Mouse (Mus musculus) embryonic facial prominence, embryonic 10.5 days (tissue): ENCODE results near the gene Stim1. TPM values are rescaled to one million over a fixed set of nuclear protein-coding genes. Genes with fewer than 3 reads are reported as not detected.
A peak's percentile ranks its signal among the peaks of the same experiment; 100 is the strongest.

ENCODE experiments used
- DNase-seq: peaks from one replicate; pipeline ENCODE4 v3.0.0-alpha.2; 2017; ENCODE audit warnings: low spot score
- H3K27ac ChIP-seq: fragments of 300-500 bp; sonication (generic); replicated peaks from 2 replicates; pipeline ENCODE4 v1.5.1; 2016; ENCODE audit warnings: mild to moderate bottlenecking
- H3K27me3 ChIP-seq: fragments of 300-500 bp; sonication (generic); replicated peaks from 2 replicates; pipeline ENCODE4 v1.6.1; 2016; ENCODE audit warnings: low read depth, mild to moderate bottlenecking; ENCODE audit not compliant: poor library complexity, severe bottlenecking
- H3K36me3 ChIP-seq: fragments of 300-500 bp; sonication (generic); replicated peaks from 2 replicates; pipeline ENCODE4 v1.6.1; 2016; ENCODE audit warnings: mild to moderate bottlenecking, moderate library complexity
- H3K4me1 ChIP-seq: fragments of 300-500 bp; sonication (generic); 2 replicates; pipeline ENCODE4 v1.6.1; 2016
- H3K4me3 ChIP-seq: fragments of 300-500 bp; sonication (generic); 2 replicates; pipeline ENCODE4 v1.5.1; 2016; ENCODE audit warnings: mild to moderate bottlenecking, moderate library complexity
- H3K9me3 ChIP-seq: fragments of 300-500 bp; sonication (generic); 2 replicates; pipeline ENCODE4 v1.6.1; 2016; ENCODE audit warnings: mild to moderate bottlenecking
- WGBS: fragments of 180-500 bp; shearing (Covaris S2); methylation state at CpG from one replicate; pipeline ENCODE4 v1.1.7; 2016; 5-methylcytosine and 5-hydroxymethylcytosine counted together
- polyA plus RNA-seq: library from polyadenylated mRNA; unstranded; fragments of >200 nt; fragmentation: Nextera tagmentation; extraction: Ambion mirVana; gene quantifications from 2 replicates; pipeline ENCODE4 v1.2.1, GENCODE M21; 2016

Gene Stim1
- polyA plus RNA-seq, 1 experiment from 2014 or later: 14.6 TPM

GRCm38 (mm10) chr7:102242371-102242770 is 25.2 kb upstream of the Stim1 start:
- Histone ChIP-seq H3K36me3 (peaks cover 65% of the 10 kb centered on the region), H3K9me3 (no peaks in the 10 kb centered on the region), H3K27me3 (no peaks in the 10 kb centered on the region), H3K4me3 (no peak overlapping the region), H3K4me1 (peaks cover 35% of the 10 kb centered on the region), H3K27ac (no peak overlapping the region)
- 89% methylated on average over 5 of the region's 5 CpGs for WGBS
- DNase-seq: no peak

- H3K36me3 ChIP-seq: peaks cover 59% of the 10 kb centered on the region
- no peak overlapping the region for H3K27ac ChIP-seq
- H3K9me3 ChIP-seq: no peaks in the 10 kb centered on the region
- H3K27me3 ChIP-seq: no peaks in the 10 kb centered on the region
- peaks cover 40% of the 10 kb centered on the region for H3K4me1 ChIP-seq
- WGBS: 93% methylated on average over 3 of the region's 3 CpGs
- H3K4me3 ChIP-seq: no peak overlapping the region
- no peak for DNase-seq
These were observed 24.7 kb upstream of the Stim1 start for GRCm38 (mm10) chr7:102242917-102243316.

- no peak overlapping the region for H3K4me3 ChIP-seq
- H3K4me1 ChIP-seq: peaks cover 50% of the 10 kb centered on the region
- H3K27me3 ChIP-seq: no peaks in the 10 kb centered on the region
- H3K36me3 ChIP-seq: peaks cover 50% of the 10 kb centered on the region
- no peak overlapping the region for H3K27ac ChIP-seq
- DNase-seq: no peak
- 70% methylated on average over 2 of the region's 2 CpGs for WGBS
- no peaks in the 10 kb centered on the region for H3K9me3 ChIP-seq
These were observed 23.7 kb upstream of the Stim1 start for GRCm38 (mm10) chr7:102243870-102244269.

GRCm38 (mm10) chr7:102244782-102245535 is 22.6 kb upstream of the Stim1 start:
- WGBS: 86% methylated on average over 3 of the region's 3 CpGs
- DNase-seq: no peak
- Histone ChIP-seq H3K9me3 (no peaks in the 10 kb centered on the region), H3K4me1 (peaks cover 58% of the 10 kb centered on the region), H3K4me3 (no peak overlapping the region), H3K36me3 (peaks cover 39% of the 10 kb centered on the region), H3K27ac (no peak overlapping the region), H3K27me3 (no peaks in the 10 kb centered on the region)

GRCm38 (mm10) chr7:102245775-102246174 is 21.8 kb upstream of the Stim1 start:
- Histone ChIP-seq H3K27ac (peak overlapping the region; percentile 25; the same call in 1 of the 2 replicates), H3K27me3 (no peaks in the 10 kb centered on the region), H3K36me3 (peaks cover 31% of the 10 kb centered on the region), H3K9me3 (no peaks in the 10 kb centered on the region), H3K4me1 (peaks cover 62% of the 10 kb centered on the region), H3K4me3 (peak overlapping the region; percentile 12; the same call in 1 of the 2 replicates)
- 3% methylated on average over 1 of the region's 1 CpGs for WGBS
- peak; percentile 25 for DNase-seq

- WGBS: 51% methylated on average over 6 of the region's 6 CpGs
- Histone ChIP-seq H3K9me3 (no peaks in the 10 kb centered on the region), H3K4me1 (peaks cover 67% of the 10 kb centered on the region), H3K4me3 (peak overlapping the region; percentile 12; the same call in 1 of the 2 replicates), H3K27me3 (no peaks in the 10 kb centered on the region), H3K36me3 (peaks cover 26% of the 10 kb centered on the region), H3K27ac (peak overlapping the region; percentile 51; the same call in 1 of the 2 replicates)
- no peak for DNase-seq
These were observed 21.3 kb upstream of the Stim1 start for GRCm38 (mm10) chr7:102246265-102246664.

GRCm38 (mm10) chr7:102246956-102247797 is 20.4 kb upstream of the Stim1 start:
- H3K9me3 ChIP-seq: no peaks in the 10 kb centered on the region
- H3K4me3 ChIP-seq: peak overlapping the region; percentile 76
- peaks cover 17% of the 10 kb centered on the region for H3K36me3 ChIP-seq
- H3K27me3 ChIP-seq: no peaks in the 10 kb centered on the region
- WGBS: 40% methylated on average over 12 of the region's 12 CpGs
- H3K4me1 ChIP-seq: peaks cover 67% of the 10 kb centered on the region
- H3K27ac ChIP-seq: peak overlapping the region; percentile 51
- DNase-seq: no peak

GRCm38 (mm10) chr7:102248691-102249404 is 18.8 kb upstream of the Stim1 start:
- DNase-seq: no peak
- WGBS: 32% methylated on average over 16 of the region's 16 CpGs
- Histone ChIP-seq H3K27ac (peak overlapping the region; percentile 96), H3K27me3 (no peaks in the 10 kb centered on the region), H3K9me3 (no peaks in the 10 kb centered on the region), H3K4me3 (peak overlapping the region; percentile 76), H3K4me1 (peaks cover 66% of the 10 kb centered on the region), H3K36me3 (peaks cover 7% of the 10 kb centered on the region)

- H3K4me3 ChIP-seq: peak overlapping the region; percentile 76
- H3K36me3 ChIP-seq: peaks cover 2% of the 10 kb centered on the region; the same call in 1 of the 2 replicates
- under 1% methylated on average over 23 of the region's 23 CpGs for WGBS
- H3K27ac ChIP-seq: peak overlapping the region; percentile 96
- peak; percentile 75 for DNase-seq
- H3K27me3 ChIP-seq: no peaks in the 10 kb centered on the region
- peaks cover 61% of the 10 kb centered on the region for H3K4me1 ChIP-seq
- H3K9me3 ChIP-seq: no peaks in the 10 kb centered on the region
These were observed 18.1 kb upstream of the Stim1 start for GRCm38 (mm10) chr7:102249531-102249895.

- Histone ChIP-seq H3K4me1 (peaks cover 57% of the 10 kb centered on the region), H3K4me3 (peak overlapping the region; percentile 76), H3K27me3 (no peaks in the 10 kb centered on the region), H3K27ac (peak overlapping the region; percentile 96), H3K36me3 (no peaks in the 10 kb centered on the region), H3K9me3 (no peaks in the 10 kb centered on the region)
- peak; percentile 88 for DNase-seq
- WGBS: under 1% methylated on average over 49 of the region's 49 CpGs
These were observed 17.5 kb upstream of the Stim1 start for GRCm38 (mm10) chr7:102249896-102250630.

GRCm38 (mm10) chr7:102250631-102251214 is 16.9 kb upstream of the Stim1 start:
- Histone ChIP-seq H3K27ac (peak overlapping the region; percentile 96), H3K4me3 (peak overlapping the region; percentile 76), H3K36me3 (no peaks in the 10 kb centered on the region), H3K4me1 (peaks cover 54% of the 10 kb centered on the region), H3K27me3 (no peaks in the 10 kb centered on the region), H3K9me3 (no peaks in the 10 kb centered on the region)
- WGBS: under 1% methylated on average over 33 of the region's 33 CpGs
- peak; percentile 90 for DNase-seq
